Mouse (Mus musculus): ENCODE measurements around the gene Foxj2.

GRCm38 (mm10) chr6:122784866-122785265 is 34.8 kb upstream of the Foxj2 start:
- TF ChIP-seq CTCF (IDR thresholded peaks at IDR 0.05; ENCODE audit: low read depth) = peak; percentile 57
- TF ChIP-seq EP300 (IDR thresholded peaks at IDR 0.05; ENCODE audit: low read depth) = no peak
